Mouse (Mus musculus): ENCODE results near the gene Igf1r.

Gene Igf1r

GRCm38 (mm10) chr7:68117567-68117966 lies 164.9 kb downstream of the Igf1r start:
- DNase-seq (ENCODE audit: extremely low spot score, low spot score): no peak

- DNase-seq (ENCODE audit: extremely low spot score, low spot score): no peak
These were observed 165.4 kb downstream of the Igf1r start for GRCm38 (mm10) chr7:68117981-68118380.

- no peak for DNase-seq (ENCODE audit: extremely low spot score, low spot score)
These were observed 167.0 kb downstream of the Igf1r start for GRCm38 (mm10) chr7:68119605-68120004.

GRCm38 (mm10) chr7:68122418-68122817 lies 169.8 kb downstream of the Igf1r start:
- DNase-seq (ENCODE audit: extremely low spot score, low spot score): no peak

- DNase-seq (ENCODE audit: extremely low spot score, low spot score): no peak
These were observed 172.7 kb downstream of the Igf1r start for GRCm38 (mm10) chr7:68125347-68125746.

- no peak for DNase-seq (ENCODE audit: extremely low spot score, low spot score)
These were observed 175.2 kb downstream of the Igf1r start for GRCm38 (mm10) chr7:68127799-68128261.

GRCm38 (mm10) chr7:68128271-68128674 lies 175.6 kb downstream of the Igf1r start:
- no peak for DNase-seq (ENCODE audit: extremely low spot score, low spot score)

GRCm38 (mm10) chr7:68129077-68129511 lies 176.5 kb downstream of the Igf1r start:
- peak; percentile 96 for DNase-seq (ENCODE audit: extremely low spot score, low spot score)

- DNase-seq (ENCODE audit: extremely low spot score, low spot score): peak; percentile 88
These were observed 177.1 kb downstream of the Igf1r start for GRCm38 (mm10) chr7:68129546-68130253.

GRCm38 (mm10) chr7:68130950-68131580 lies 178.4 kb downstream of the Igf1r start:
- no peak for DNase-seq (ENCODE audit: extremely low spot score, low spot score)

- DNase-seq (ENCODE audit: extremely low spot score, low spot score): no peak
These were observed 181.1 kb downstream of the Igf1r start for GRCm38 (mm10) chr7:68133679-68134078.

- DNase-seq (ENCODE audit: extremely low spot score, low spot score): no peak
These were observed 182.3 kb downstream of the Igf1r start for GRCm38 (mm10) chr7:68134948-68135347.

- DNase-seq (ENCODE audit: extremely low spot score, low spot score): no peak
These were observed 183.4 kb downstream of the Igf1r start for GRCm38 (mm10) chr7:68136056-68136455.

GRCm38 (mm10) chr7:68139384-68139783 lies 186.8 kb downstream of the Igf1r start:
- DNase-seq (ENCODE audit: extremely low spot score, low spot score): no peak

- DNase-seq (ENCODE audit: extremely low spot score, low spot score): no peak
These were observed 187.6 kb downstream of the Igf1r start for GRCm38 (mm10) chr7:68140041-68140807.

- no peak for DNase-seq (ENCODE audit: extremely low spot score, low spot score)
These were observed 191.6 kb downstream of the Igf1r start for GRCm38 (mm10) chr7:68144266-68144665.

GRCm38 (mm10) chr7:68148297-68149048 lies 195.8 kb downstream of the Igf1r start:
- DNase-seq (ENCODE audit: extremely low spot score, low spot score): no peak

GRCm38 (mm10) chr7:68151892-68152291 lies 199.3 kb downstream of the Igf1r start:
- no peak for DNase-seq (ENCODE audit: extremely low spot score, low spot score)

- no peak for DNase-seq (ENCODE audit: extremely low spot score, low spot score)
These were observed 199.8 kb downstream of the Igf1r start for GRCm38 (mm10) chr7:68152458-68152857.

GRCm38 (mm10) chr7:68153269-68153668 lies 200.6 kb downstream of the Igf1r start:
- no peak for DNase-seq (ENCODE audit: extremely low spot score, low spot score)

- DNase-seq (ENCODE audit: extremely low spot score, low spot score): no peak
These were observed 202.0 kb downstream of the Igf1r start for GRCm38 (mm10) chr7:68154588-68154987.

Data from neural tube, embryonic 10.5 days (tissue).